Mouse (Mus musculus): ENCODE results near the gene Gfod2. TPM values are rescaled to one million over a fixed set of nuclear protein-coding genes. Genes with fewer than 3 reads are reported as not detected.

Gene Gfod2
- polyA plus RNA-seq, 1 experiment, result 17.8 TPM

DNA sequence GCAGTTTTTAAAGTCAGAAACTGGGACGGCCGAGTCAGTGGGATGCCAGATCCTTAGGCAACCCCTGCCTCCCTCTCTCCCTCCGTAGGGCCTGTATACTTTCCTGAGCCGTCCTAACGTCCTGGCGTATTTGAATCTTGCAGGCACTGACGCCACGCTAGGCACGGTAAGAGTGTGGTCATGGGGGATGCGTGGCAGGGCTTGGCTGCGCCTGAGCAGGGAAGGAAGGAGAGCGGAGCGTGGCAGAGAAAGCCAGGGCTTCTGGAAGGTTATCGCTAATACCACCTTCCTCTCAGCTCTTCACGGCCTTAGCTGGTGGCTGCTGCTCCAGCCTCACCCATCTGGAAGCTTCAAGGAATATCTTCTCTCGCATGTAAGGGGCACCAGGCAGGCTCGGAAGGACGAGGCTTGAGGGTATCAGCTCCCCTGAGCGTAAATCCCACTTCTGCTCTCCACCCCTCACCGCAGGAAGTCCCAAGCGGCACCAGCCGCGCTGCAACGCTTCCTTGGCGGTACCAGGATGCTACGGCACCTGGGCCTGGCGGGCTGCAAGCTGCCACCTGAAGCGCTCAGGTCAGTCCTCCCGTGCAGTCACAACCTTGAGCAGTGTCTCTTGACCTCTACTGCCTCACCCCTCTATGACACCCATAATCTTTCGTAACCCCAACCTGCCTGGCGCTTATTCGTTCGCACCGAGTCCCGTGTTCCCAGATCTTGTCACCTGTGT, 69.0 kb downstream of the Gfod2 start:
- Histone ChIP-seq H3K4me1 (ENCODE audit: control insufficient read depth, insufficient read depth, low read length) (no peaks in the 10 kb centered on the region), H3K4me3 (ENCODE audit: insufficient read depth, low read length) (no peak overlapping the region), H3K27ac (ENCODE audit: insufficient read depth, low read length) (no peak overlapping the region)
- TF ChIP-seq POLR2A (IDR thresholded peaks at IDR 0.05; ENCODE audit: extremely low read depth, insufficient read depth, low read length), result no peak
- TF ChIP-seq CTCF (IDR thresholded peaks at IDR 0.05; ENCODE audit: extremely low read depth, insufficient read depth, low read length), result no peak

DNA sequence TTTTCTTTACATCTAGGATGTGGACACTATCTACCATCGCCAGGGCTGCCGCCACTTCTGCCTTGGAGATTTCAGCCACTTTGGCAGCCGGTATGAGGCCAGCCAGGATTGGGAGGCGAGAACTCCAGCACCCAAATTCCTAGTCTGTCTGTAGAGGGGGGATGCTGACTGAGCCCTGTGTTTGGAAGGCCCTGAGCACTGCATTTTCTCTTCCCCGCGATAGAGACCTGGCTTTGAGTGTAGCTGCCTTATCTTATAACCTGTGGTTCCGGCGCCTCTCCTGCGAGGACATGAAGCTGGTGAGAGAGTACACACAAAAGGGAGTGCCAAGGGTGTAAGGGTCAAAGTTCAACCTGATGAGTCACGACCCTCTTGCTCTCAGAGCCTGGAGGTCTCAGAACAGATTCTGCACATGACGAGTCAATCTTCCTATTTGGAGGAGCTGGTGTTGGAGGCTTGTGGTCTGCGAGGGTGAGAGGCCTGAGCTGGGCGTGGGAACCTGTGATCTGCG, 70.2 kb downstream of the Gfod2 start:
- no peak overlapping the region for H3K4me3 ChIP-seq (ENCODE audit: insufficient read depth, low read length)

DNA sequence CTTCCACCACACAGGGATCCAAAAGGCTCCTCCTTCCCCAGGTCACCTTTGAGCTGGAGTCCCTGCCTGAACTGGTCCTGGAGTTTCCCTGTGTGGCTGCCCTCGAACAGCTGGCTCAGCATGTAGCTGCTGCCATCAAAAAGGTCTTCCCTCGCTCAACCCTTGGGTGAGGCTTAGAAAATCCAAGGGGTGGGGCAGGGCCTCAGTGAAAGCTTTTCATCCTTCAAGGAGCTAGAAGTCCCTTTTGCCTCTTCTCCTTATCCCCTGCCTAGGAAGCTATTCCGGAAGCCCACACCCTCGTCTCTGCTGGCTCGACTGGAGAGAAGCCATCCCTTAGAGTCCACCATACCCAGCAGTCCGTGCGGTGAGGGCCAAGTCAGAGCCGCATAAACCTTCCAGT, 71.0 kb downstream of the Gfod2 start:
- no peaks in the 10 kb centered on the region for H3K4me1 ChIP-seq (ENCODE audit: control insufficient read depth, insufficient read depth, low read length)
- no peak overlapping the region for H3K4me3 ChIP-seq (ENCODE audit: insufficient read depth, low read length)
- TF ChIP-seq CTCF (IDR thresholded peaks at IDR 0.05; ENCODE audit: extremely low read depth, insufficient read depth, low read length) (no peak), POLR2A (IDR thresholded peaks at IDR 0.05; ENCODE audit: extremely low read depth, insufficient read depth, low read length) (no peak)
- no peak overlapping the region for H3K27ac ChIP-seq (ENCODE audit: insufficient read depth, low read length)

More for the DNA sequence above, 70.2 kb downstream of the Gfod2 start:
- Histone ChIP-seq H3K4me1 (ENCODE audit: control insufficient read depth, insufficient read depth, low read length) (no peaks in the 10 kb centered on the region), H3K27ac (ENCODE audit: insufficient read depth, low read length) (no peak overlapping the region)
- TF ChIP-seq CTCF (IDR thresholded peaks at IDR 0.05; ENCODE audit: extremely low read depth, insufficient read depth, low read length), result no peak
- TF ChIP-seq POLR2A (IDR thresholded peaks at IDR 0.05; ENCODE audit: extremely low read depth, insufficient read depth, low read length), result no peak

DNA sequence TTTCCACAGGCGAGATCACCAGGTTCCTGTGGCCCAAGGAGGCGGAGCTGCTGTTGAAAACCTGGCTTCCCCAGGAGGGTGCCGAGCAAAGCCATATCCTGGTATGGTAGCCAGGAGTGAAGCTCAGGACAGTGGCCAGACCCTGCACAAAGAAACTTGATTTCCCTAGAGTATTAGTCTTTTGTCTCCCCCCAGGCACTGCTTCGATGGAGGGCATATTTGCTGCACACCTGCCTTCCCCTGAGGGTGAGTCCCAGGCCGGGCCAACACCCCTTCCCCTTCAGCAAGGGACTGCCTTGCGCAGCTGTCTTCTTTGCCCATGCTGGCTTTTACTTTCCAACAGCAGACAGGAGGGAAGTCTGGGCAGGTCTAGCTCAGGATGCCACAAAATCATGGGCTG, 71.9 kb downstream of the Gfod2 start:
- H3K4me1 ChIP-seq (ENCODE audit: control insufficient read depth, insufficient read depth, low read length), result no peaks in the 10 kb centered on the region
- no peak overlapping the region for H3K27ac ChIP-seq (ENCODE audit: insufficient read depth, low read length)
- TF ChIP-seq POLR2A (IDR thresholded peaks at IDR 0.05; ENCODE audit: extremely low read depth, insufficient read depth, low read length) (no peak), CTCF (IDR thresholded peaks at IDR 0.05; ENCODE audit: extremely low read depth, insufficient read depth, low read length) (no peak)
- no peak overlapping the region for H3K4me3 ChIP-seq (ENCODE audit: insufficient read depth, low read length)

DNA sequence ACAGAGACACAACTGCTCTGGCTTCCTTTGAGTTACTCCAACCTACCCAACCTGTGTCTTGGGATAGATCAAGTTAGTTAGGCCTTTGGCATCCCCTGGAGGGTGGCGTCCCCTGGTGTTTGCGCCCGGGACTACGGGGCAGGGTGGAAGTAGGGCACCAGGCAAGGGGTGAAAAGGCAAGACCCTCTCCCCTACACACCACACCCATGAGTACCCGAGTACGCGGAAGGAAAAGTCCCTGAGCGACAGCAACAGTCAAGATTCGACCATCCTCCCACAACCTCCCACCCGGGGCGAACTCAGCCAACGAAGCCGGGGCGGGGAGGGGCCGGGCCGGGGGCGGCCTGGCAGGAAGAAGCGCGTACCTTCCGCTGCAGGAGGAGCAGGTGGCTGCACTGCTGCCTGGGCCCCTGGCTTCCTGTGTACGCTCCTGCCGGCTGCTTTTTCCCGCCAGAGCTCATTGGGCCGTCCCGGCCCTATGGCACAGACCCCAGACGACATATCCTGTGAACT, 72.6 kb downstream of the Gfod2 start, which contains the start of gene Carmil2:
TSS of gene Carmil2 (plus strand) at position 479 of the 513 bp plus-strand sequence.
- H3K27ac ChIP-seq (ENCODE audit: insufficient read depth, low read length), result no peak within 1 kb of the TSS
- H3K4me3 ChIP-seq (ENCODE audit: insufficient read depth, low read length), result no peak within 1 kb of the TSS
- peak; percentile 62 for TF ChIP-seq CTCF (IDR thresholded peaks at IDR 0.05; ENCODE audit: extremely low read depth, insufficient read depth, low read length)
- TF ChIP-seq POLR2A (IDR thresholded peaks at IDR 0.05; ENCODE audit: extremely low read depth, insufficient read depth, low read length), result no peak
- no peaks in the 10 kb centered on the region for H3K4me1 ChIP-seq (ENCODE audit: control insufficient read depth, insufficient read depth, low read length)

DNA sequence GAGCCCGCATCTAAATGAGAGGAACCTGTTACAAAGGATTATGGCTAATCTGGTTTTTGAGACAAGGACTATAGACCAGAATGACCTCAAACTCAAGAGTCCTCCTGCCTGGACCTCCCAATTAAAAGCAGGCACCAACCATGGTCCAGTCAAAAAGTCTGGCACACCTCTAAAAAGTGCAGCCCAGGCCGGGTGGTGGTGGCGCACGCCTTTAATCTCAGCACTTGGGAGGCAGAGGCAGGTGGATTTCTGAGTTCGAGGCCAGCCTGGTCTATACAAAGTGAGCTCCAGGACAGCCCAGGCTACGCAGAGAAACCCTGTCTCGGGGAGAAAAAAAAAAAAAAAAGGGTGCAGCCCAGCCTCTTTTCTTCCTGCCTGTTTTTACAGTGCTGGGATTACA, 73.1 kb downstream of the Gfod2 start:
- Histone ChIP-seq H3K27ac (ENCODE audit: insufficient read depth, low read length) (no peak overlapping the region), H3K4me1 (ENCODE audit: control insufficient read depth, insufficient read depth, low read length) (no peaks in the 10 kb centered on the region), H3K4me3 (ENCODE audit: insufficient read depth, low read length) (no peak overlapping the region)
- TF ChIP-seq POLR2A (IDR thresholded peaks at IDR 0.05; ENCODE audit: extremely low read depth, insufficient read depth, low read length) (no peak), CTCF (IDR thresholded peaks at IDR 0.05; ENCODE audit: extremely low read depth, insufficient read depth, low read length) (no peak)

DNA sequence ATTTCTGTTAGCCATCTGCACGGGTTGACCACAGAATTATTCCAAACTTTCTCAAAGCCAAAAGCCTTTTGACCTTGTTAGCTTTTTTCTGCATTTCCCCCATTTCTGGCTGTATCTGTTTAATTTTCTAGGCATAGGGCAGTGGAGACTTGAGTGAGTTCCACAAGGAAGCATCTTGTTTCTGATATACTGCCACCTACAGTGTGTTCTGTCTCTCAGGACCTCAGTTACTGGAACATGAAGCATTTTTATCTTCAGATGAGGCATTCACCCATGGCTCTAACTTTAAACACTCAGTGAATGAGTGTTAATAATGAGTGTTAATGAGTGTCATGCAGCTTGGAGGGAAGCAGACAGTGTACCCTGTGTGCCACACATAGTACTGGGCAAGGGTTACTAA, 80.6 kb downstream of the Gfod2 start:
- Histone ChIP-seq H3K27ac (ENCODE audit: insufficient read depth, low read length) (no peak overlapping the region), H3K4me1 (ENCODE audit: control insufficient read depth, insufficient read depth, low read length) (no peaks in the 10 kb centered on the region), H3K4me3 (ENCODE audit: insufficient read depth, low read length) (no peak overlapping the region)
- no peak for TF ChIP-seq POLR2A (IDR thresholded peaks at IDR 0.05; ENCODE audit: extremely low read depth, insufficient read depth, low read length)
- no peak for TF ChIP-seq CTCF (IDR thresholded peaks at IDR 0.05; ENCODE audit: extremely low read depth, insufficient read depth, low read length)

Other genes starting within 250 kb of the Gfod2 start
- not detected in 2 replicates for gene Hsd11b2, start 239.9 kb downstream of the Gfod2 start, polyA plus RNA-seq (2012; rRNA removed)
- 359 and 361 TPM in 2 replicates for gene Atp6v0d1, start 192.6 kb downstream of the Gfod2 start, polyA plus RNA-seq (2012; rRNA removed)
- 47.3 and 49.1 TPM in 2 replicates for gene Ripor1, start 153.4 kb downstream of the Gfod2 start, polyA plus RNA-seq (2012; rRNA removed)
- 30.3 and 30.8 TPM in 2 replicates for gene Ctcf, start 122.1 kb downstream of the Gfod2 start, polyA plus RNA-seq (2012; rRNA removed)
- gene Agrp, start 121.3 kb downstream of the Gfod2 start, polyA plus RNA-seq (2012; rRNA removed), result 0.15 and 0.17 TPM in 2 replicates
- 43.9 and 47.6 TPM in 2 replicates for gene Carmil2, start 72.4 kb downstream of the Gfod2 start, polyA plus RNA-seq (2012; rRNA removed)
- 49.4 and 52.3 TPM in 2 replicates for gene Acd, start 57.6 kb downstream of the Gfod2 start, polyA plus RNA-seq (2012; rRNA removed)
- 57.3 and 58.1 TPM in 2 replicates for gene Pard6a, start 57.5 kb downstream of the Gfod2 start, polyA plus RNA-seq (2012; rRNA removed)
- 0.38 and 0.52 TPM in 2 replicates for gene 4933405L10Rik, start 51.0 kb downstream of the Gfod2 start, polyA plus RNA-seq (2012; rRNA removed)
- gene Enkd1, start 50.5 kb downstream of the Gfod2 start, polyA plus RNA-seq (2012; rRNA removed), result 16.4 and 18.3 TPM in 2 replicates
- 24.6 and 25.7 TPM in 2 replicates for gene Ranbp10, start 68.7 kb upstream of the Gfod2 start, polyA plus RNA-seq (2012; rRNA removed)
- gene Tsnaxip1, start 69.1 kb upstream of the Gfod2 start, polyA plus RNA-seq (2012; rRNA removed), result 0.11 and 0.31 TPM in 2 replicates
- gene Cenpt, start 94.6 kb upstream of the Gfod2 start, polyA plus RNA-seq (2012; rRNA removed), result 33.2 and 33.6 TPM in 2 replicates
- 48.0 and 49.7 TPM in 2 replicates for gene Thap11, start 96.5 kb upstream of the Gfod2 start, polyA plus RNA-seq (2012; rRNA removed)
- 85.1 and 86.1 TPM in 2 replicates for gene Nutf2, start 101.9 kb upstream of the Gfod2 start, polyA plus RNA-seq (2012; rRNA removed)
- 71.3 and 74.7 TPM in 2 replicates for gene Edc4, start 122.2 kb upstream of the Gfod2 start, polyA plus RNA-seq (2012; rRNA removed)
- 7.9 and 8.5 TPM in 2 replicates for gene Nrn1l, start 134.9 kb upstream of the Gfod2 start, polyA plus RNA-seq (2012; rRNA removed)
- 13.1 and 13.3 TPM in 2 replicates for gene Pskh1, start 141.8 kb upstream of the Gfod2 start, polyA plus RNA-seq (2012; rRNA removed)
- gene Ctrl, start 175.2 kb upstream of the Gfod2 start, polyA plus RNA-seq (2012; rRNA removed), result 3.4 and 3.6 TPM in 2 replicates
- gene Psmb10, start 179.8 kb upstream of the Gfod2 start, polyA plus RNA-seq (2012; rRNA removed), result 137 and 147 TPM in 2 replicates
- 54.4 and 55.7 TPM in 2 replicates for gene Lcat, start 184.7 kb upstream of the Gfod2 start, polyA plus RNA-seq (2012; rRNA removed)
- 23.6 and 25.8 TPM in 2 replicates for gene Slc12a4, start 207.4 kb upstream of the Gfod2 start, polyA plus RNA-seq (2012; rRNA removed)
- gene Dpep3, start 220.8 kb upstream of the Gfod2 start, polyA plus RNA-seq (2012; rRNA removed), result not detected in 2 replicates
- gene Dus2, start 232.7 kb upstream of the Gfod2 start, polyA plus RNA-seq (2012; rRNA removed), result 25.1 and 27.4 TPM in 2 replicates
- gene Dpep2nb, start 247.3 kb upstream of the Gfod2 start, polyA plus RNA-seq (2012; rRNA removed), result 0.08 TPM in 1 of 2 replicates, not detected in the other

Measured in cortical plate, adult 2 months (tissue).